Mouse (Mus musculus): Measurements from ENCODE around the gene Fxr1.

DNA sequence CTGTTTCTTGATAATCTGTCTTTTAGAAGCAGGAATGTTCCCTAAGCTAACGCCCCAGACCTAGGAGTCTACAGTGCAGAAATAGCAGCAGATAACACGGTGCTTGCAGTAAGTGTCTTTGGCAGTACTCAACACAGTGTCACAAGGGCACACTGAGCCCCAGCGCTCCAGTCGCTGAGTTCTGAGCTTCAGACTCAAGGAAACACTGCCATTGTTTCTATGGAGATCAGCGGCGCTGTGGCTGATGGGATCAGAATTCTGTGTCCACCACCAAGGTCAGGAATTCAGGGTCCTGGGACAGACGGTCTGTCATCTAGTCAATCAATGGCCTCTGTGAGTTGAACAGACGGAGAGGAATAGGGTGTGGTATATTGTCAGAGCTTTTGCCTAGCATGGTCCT, 30.4 kb upstream of the Fxr1 start:
- no peak for TF ChIP-seq CTCF (IDR thresholded peaks at IDR 0.05; ENCODE audit: low read depth)
- TF ChIP-seq EP300 (optimal IDR thresholded peaks at IDR 0.05), result no peak
